Mouse (Mus musculus) spleen, adult 2 months (tissue): Measurements from ENCODE around the gene Slc22a15. TPM values are rescaled to one million over a fixed set of nuclear protein-coding genes. Genes with fewer than 3 reads are reported as not detected.

Experiments used
- DNase-seq, 2 experiments: peaks; one replicate each; pipeline versions ENCODE4 v3.0.0 to v3.0.0-alpha.2; 2012 to 2021; ENCODE audit warnings: low spot score in 2 of 2, low read depth in 1 of 2
- H3K27ac ChIP-seq: fragments of 200-500 bp; 2 replicates; pipeline ENCODE4 v1.5.1; 2012; ENCODE audit warnings: low read length, inconsistent platforms; ENCODE audit not compliant: insufficient read depth
- H3K27me3 ChIP-seq: fragments of 200-500 bp; 2 replicates; pipeline ENCODE4 v1.6.1; 2012; ENCODE audit warnings: mild to moderate bottlenecking, moderate library complexity, low read length, inconsistent platforms; ENCODE audit not compliant: control insufficient read depth, insufficient read depth
- H3K36me3 ChIP-seq: fragments of 200-500 bp; 2 replicates; pipeline ENCODE4 v1.6.1; 2012; ENCODE audit warnings: mild to moderate bottlenecking, low read length, inconsistent platforms; ENCODE audit not compliant: control insufficient read depth, insufficient read depth
- H3K4me1 ChIP-seq: fragments of 200-500 bp; 2 replicates; pipeline ENCODE4 v1.6.1; 2011; ENCODE audit warnings: inconsistent platforms; ENCODE audit not compliant: control insufficient read depth, insufficient read depth, insufficient read length
- H3K4me3 ChIP-seq: fragments of 200-500 bp; 2 replicates; pipeline ENCODE4 v1.5.1; 2011; ENCODE audit warnings: mild to moderate bottlenecking, inconsistent platforms; ENCODE audit not compliant: insufficient read depth, insufficient read length; ENCODE audit errors: extremely low read depth
- CTCF ChIP-seq: fragments of 200-500 bp; IDR thresholded peaks from 2 replicates; pipeline ENCODE4 v1.5.1; 2011; ENCODE audit warnings: mild to moderate bottlenecking, inconsistent platforms; ENCODE audit not compliant: insufficient read depth, insufficient read length, insufficient replicate concordance; ENCODE audit errors: extremely low read depth
- POLR2A ChIP-seq: fragments of 200-500 bp; IDR thresholded peaks from 2 replicates; pipeline ENCODE4 v1.6.1; 2011; ENCODE audit warnings: low read depth, low read length, inconsistent platforms
- WGBS: fragments of 180-500 bp; shearing (Covaris S2); methylation state at CpG from one replicate; pipeline ENCODE4 v1.1.7; 2018; 5-methylcytosine and 5-hydroxymethylcytosine counted together
- polyA plus RNA-seq: library from polyadenylated mRNA; depleted of rRNA; stranded (reverse); fragments of >200 nt; gene quantifications from 2 replicates; pipeline ENCODE4 v1.2.3, GENCODE M21; 2012

Slc22a15 gene
- polyA plus RNA-seq, 1 experiment = 2.5 TPM

DNA sequence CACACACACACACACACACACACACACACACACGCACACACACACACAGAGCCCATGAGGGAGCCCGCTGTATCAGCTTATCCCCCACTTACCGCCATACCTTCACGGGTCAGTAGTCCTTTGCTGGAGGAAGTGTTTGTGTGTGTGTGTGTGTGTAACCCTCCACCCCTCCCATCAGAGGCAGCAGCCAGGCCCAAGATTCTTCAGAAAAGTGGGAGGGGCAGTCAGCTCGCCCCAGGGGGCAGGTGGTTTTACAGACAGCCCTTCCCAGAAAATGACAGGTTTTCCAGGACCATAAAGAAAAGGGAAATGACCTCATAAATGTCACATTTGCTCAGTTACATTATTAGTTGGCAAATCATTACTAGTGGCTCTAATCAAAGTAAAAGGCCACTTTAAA, 75.4 kb downstream of the Slc22a15 start, which contains the start of gene Mab21l3:
TSS of gene Mab21l3 (minus strand) at position 144 of the 400 bp plus-strand sequence.
- no peak for TF ChIP-seq POLR2A
- no peak for TF ChIP-seq CTCF
- Histone ChIP-seq H3K27me3 (no peaks in the 10 kb centered on the region), H3K4me1 (no peaks in the 10 kb centered on the region), H3K4me3 (no peak within 1 kb of the TSS), H3K36me3 (no peaks in the 10 kb centered on the region), H3K27ac (no peak within 1 kb of the TSS)
- WGBS = 75% methylated on average over 5 of the region's 5 CpGs
- no peak for DNase-seq

DNA sequence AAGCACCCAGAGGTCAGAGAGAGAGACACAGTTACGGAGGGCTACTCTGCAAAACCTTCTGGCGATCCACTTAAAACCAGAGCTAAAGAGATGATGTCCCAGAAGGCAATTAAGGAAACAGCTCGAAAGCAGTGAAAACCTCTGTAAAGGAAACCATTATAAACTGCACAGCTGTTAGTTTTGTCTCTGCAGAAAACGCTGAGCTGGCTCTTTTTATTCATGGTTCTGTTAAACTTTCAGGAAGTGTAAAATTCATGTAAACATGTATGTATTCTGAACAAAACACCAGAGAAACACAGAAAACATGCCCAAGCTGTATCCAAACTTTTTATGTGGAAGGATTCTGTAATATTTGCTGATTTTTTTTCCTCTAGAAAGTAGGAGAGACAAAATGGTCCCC, 78.2 kb downstream of the Slc22a15 start:
- WGBS = 36% methylated on average over 4 of the region's 4 CpGs
- Histone ChIP-seq H3K4me1 (no peaks in the 10 kb centered on the region), H3K27ac (no peak overlapping the region), H3K36me3 (no peaks in the 10 kb centered on the region), H3K4me3 (no peak overlapping the region), H3K27me3 (no peaks in the 10 kb centered on the region)
- TF ChIP-seq POLR2A (no peak), CTCF (no peak)
- no peak for DNase-seq

DNA sequence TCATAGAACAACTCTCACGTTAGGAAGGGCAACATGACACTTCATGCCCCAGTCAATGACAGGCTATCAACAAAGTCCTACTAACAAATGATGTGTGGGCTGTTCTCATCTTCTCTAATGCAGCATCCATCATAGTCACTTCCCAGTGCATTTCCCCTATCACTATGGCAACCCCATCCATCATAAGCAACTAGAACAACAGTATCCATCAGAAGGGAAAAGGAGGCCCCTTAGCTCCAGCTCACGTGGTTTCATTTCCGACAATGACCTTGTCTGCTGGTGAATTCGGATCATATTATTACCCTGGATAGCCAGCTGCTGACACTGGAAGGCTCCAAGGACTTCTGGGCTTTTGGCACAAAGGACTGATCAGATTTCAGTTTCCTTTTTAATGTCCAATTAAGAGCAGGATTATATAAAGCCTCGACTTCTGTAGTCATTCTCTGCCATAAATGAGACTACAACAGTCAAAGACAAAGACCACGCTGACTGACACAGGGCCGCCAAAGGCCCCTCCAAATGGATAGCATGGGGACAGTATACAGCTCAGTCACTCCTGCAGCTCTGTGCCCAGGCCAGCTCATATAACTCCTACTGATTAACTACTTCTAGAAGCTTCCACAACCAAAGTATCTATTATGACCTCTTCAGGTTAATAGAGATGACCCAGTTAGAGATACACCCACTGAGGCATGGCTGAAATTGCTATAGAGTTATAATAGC, 81.7 kb downstream of the Slc22a15 start:
- TF ChIP-seq POLR2A (no peak), CTCF (no peak)
- no peak for DNase-seq
- H3K27me3 ChIP-seq = no peaks in the 10 kb centered on the region
- H3K36me3 ChIP-seq = no peaks in the 10 kb centered on the region
- H3K4me1 ChIP-seq = no peaks in the 10 kb centered on the region
- WGBS = 86% methylated on average over 7 of the region's 7 CpGs
- H3K4me3 ChIP-seq = no peak overlapping the region
- no peak overlapping the region for H3K27ac ChIP-seq

DNA sequence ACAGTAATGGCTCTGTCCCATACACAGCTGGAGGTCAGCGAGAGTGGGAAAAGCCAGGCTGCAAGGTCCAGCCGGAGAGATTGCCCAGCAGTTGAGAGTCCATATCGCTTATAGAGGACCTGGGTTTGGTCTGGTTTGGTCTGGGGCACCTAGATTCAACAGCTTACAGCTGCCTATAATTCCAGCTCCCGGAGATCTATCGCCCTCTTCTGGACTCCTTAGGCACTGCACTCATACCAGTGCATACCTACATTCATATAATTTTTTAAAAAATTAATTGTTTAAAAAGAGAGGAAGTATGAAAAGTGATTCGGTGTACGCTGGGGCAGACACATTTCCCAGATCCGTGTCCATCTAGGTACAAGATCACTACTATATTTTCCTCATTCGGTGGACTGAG, 84.9 kb downstream of the Slc22a15 start:
- no peak overlapping the region for H3K4me3 ChIP-seq
- 88% methylated on average over 9 of the region's 9 CpGs for WGBS
- TF ChIP-seq CTCF (no peak), POLR2A (no peak)
- H3K27ac ChIP-seq = no peak overlapping the region
- no peaks in the 10 kb centered on the region for H3K27me3 ChIP-seq
- DNase-seq = no peak
- no peaks in the 10 kb centered on the region for H3K36me3 ChIP-seq
- no peaks in the 10 kb centered on the region for H3K4me1 ChIP-seq

DNA sequence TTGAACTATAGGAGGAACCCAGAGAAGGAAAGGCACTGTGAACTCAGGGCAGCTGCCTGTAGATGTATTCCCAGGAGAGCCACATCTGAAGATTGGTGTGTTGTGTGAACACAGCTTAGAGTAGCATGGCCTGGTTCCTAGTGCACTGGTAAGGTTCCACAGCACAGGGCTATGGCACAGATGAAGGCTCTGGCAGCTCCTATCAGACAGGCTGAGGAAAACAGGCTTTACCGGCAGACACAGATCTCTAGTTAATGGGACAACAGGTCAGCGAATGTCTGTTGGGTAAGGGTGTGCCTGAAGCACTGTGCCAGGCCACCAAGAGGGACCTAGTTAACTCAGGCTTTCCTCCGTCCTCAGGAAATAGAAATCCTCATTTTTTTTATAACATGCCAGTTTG, 87.3 kb downstream of the Slc22a15 start:
- Histone ChIP-seq H3K4me3 (no peak overlapping the region), H3K27ac (no peak overlapping the region), H3K4me1 (no peaks in the 10 kb centered on the region), H3K36me3 (no peaks in the 10 kb centered on the region), H3K27me3 (no peaks in the 10 kb centered on the region)
- 97% methylated on average over 3 of the region's 3 CpGs for WGBS
- no peak for DNase-seq
- TF ChIP-seq CTCF = no peak
- no peak for TF ChIP-seq POLR2A

DNA sequence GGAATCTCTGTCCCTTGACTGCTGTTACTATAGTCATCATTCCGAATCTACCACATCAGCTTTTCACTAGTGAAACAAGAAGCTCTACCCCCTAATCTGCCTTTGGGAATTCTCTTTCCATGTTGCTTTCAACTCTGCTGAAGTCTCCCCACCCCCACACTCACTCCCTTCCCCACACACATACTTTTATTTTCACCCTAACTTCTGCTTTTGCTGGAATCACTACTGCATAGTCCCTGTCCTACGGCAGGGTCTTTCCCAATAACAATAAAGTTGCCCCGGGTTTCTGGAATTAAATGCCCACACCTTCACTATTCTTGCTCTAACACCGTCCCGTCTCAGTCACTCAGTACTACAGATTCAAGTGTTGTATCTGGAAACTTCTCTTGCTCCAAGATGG, 87.7 kb downstream of the Slc22a15 start:
- no peak for DNase-seq
- no peaks in the 10 kb centered on the region for H3K4me1 ChIP-seq
- no peak overlapping the region for H3K4me3 ChIP-seq
- no peak for TF ChIP-seq POLR2A
- no peak overlapping the region for H3K27ac ChIP-seq
- H3K27me3 ChIP-seq = no peaks in the 10 kb centered on the region
- whole genome bisulfite sequencing = 66% methylated on average over 5 of the region's 5 CpGs
- H3K36me3 ChIP-seq = no peaks in the 10 kb centered on the region

- no peaks in the 10 kb centered on the region for H3K27me3 ChIP-seq
- no peaks in the 10 kb centered on the region for H3K36me3 ChIP-seq
- DNase-seq = no peak
- 47% methylated on average over 8 of the region's 8 CpGs for WGBS
- TF ChIP-seq POLR2A = no peak
- TF ChIP-seq CTCF = no peak
- H3K4me3 ChIP-seq = no peak overlapping the region
- H3K4me1 ChIP-seq = no peaks in the 10 kb centered on the region
- no peak overlapping the region for H3K27ac ChIP-seq
These were observed 88.2 kb downstream of the Slc22a15 start for GRCm38 (mm10) chr3:101836045-101836444.
